Mouse (Mus musculus) liver, embryonic 14.5 days (tissue): Measurements from ENCODE around the gene Snx11. TPM values are rescaled to one million over a fixed set of nuclear protein-coding genes. Genes with fewer than 3 reads are reported as not detected.

ENCODE experiments used
- ATAC-seq: fragments of 200-750 bp; cut with Nextera tagmentation; 2 replicates; pipeline ENCODE4 v1.8.0; 2017; ENCODE audit warnings: moderate number of reproducible peaks, mild to moderate bottlenecking, moderate library complexity; ENCODE audit not compliant: insufficient read depth
- DNase-seq, 3 experiments: peaks; one replicate each; pipeline ENCODE4 v3.0.0-alpha.2; 2012 to 2013; ENCODE audit warnings: low read depth in 3 of 3, low spot score in 3 of 3
- H3K27ac ChIP-seq: fragments of 300-500 bp; sonication (generic); 2 replicates; pipeline ENCODE4 v1.5.1; 2014; ENCODE audit warnings: moderate library complexity, mild to moderate bottlenecking, control low read depth, inconsistent platforms
- H3K27me3 ChIP-seq: fragments of 300-500 bp; sonication (generic); 2 replicates; pipeline ENCODE4 v1.6.1; 2014; ENCODE audit warnings: mild to moderate bottlenecking, low read length, moderate library complexity; ENCODE audit not compliant: control insufficient read depth, insufficient read depth
- H3K36me3 ChIP-seq: fragments of 300-500 bp; sonication (generic); replicated peaks from 2 replicates; pipeline ENCODE4 v1.6.1; 2014; ENCODE audit warnings: low read depth; ENCODE audit not compliant: control insufficient read depth, insufficient read depth
- H3K4me1 ChIP-seq, 2 experiments: fragments of 200-500 bp in 1 of 2; fragments of 300-500 bp in 1 of 2; sonication (generic) in 1 of 2; replicated peaks; 2 replicates each; pipeline ENCODE4 v1.6.1; 2012 to 2014; ENCODE audit warnings: antibody characterized with exemption in 1 of 2, inconsistent platforms in 1 of 2, low read length in 1 of 2; ENCODE audit not compliant: control insufficient read depth in 2 of 2, insufficient read depth in 2 of 2
- H3K4me2 ChIP-seq: fragments of 300-500 bp; sonication (generic); 2 replicates; pipeline ENCODE4 v1.6.1; 2014; ENCODE audit warnings: low read depth, mild to moderate bottlenecking, control low read depth, moderate library complexity
- H3K4me3 ChIP-seq, 2 experiments: fragments of 200-500 bp in 1 of 2; fragments of 300-500 bp in 1 of 2; sonication (generic) in 1 of 2; 2 replicates each; pipeline ENCODE4 v1.5.1; 2012 to 2014; ENCODE audit warnings: low read depth in 2 of 2, low read length in 2 of 2, mild to moderate bottlenecking in 2 of 2, control low read depth in 1 of 2, inconsistent platforms in 1 of 2, moderate library complexity in 1 of 2; ENCODE audit not compliant: insufficient read depth in 1 of 2
- H3K9ac ChIP-seq: fragments of 300-500 bp; sonication (generic); replicated peaks from 2 replicates; pipeline ENCODE4 v1.6.1; 2014; ENCODE audit warnings: mild to moderate bottlenecking, control low read depth, moderate library complexity
- H3K9me3 ChIP-seq: fragments of 300-500 bp; sonication (generic); 2 replicates; pipeline ENCODE4 v1.6.1; 2016; ENCODE audit warnings: low read length, mixed read lengths; ENCODE audit not compliant: control insufficient read depth
- CTCF ChIP-seq: IDR thresholded peaks from 2 replicates; pipeline ENCODE4 v1.5.1; 2016; ENCODE audit warnings: antibody characterized with exemption, low read depth, control low read depth
- EP300 ChIP-seq: IDR thresholded peaks from 2 replicates; pipeline ENCODE4 v1.6.1; 2016; ENCODE audit warnings: antibody characterized with exemption, low read depth
- WGBS: fragments of 180-500 bp; shearing (Covaris S2); extraction: QIAGEN DNeasy Blood & Tissue Kit; methylation state at CpG from one replicate; pipeline ENCODE4 v1.1.7; 2014; ENCODE audit not compliant: insufficient replicate concordance; 5-methylcytosine and 5-hydroxymethylcytosine counted together
- polyA plus RNA-seq, 2 experiments: library from polyadenylated mRNA; depleted of rRNA in 1 of 2; stranded (reverse) in 1 of 2; unstranded in 1 of 2; fragments of >200 nt; fragmentation: Nextera tagmentation in 1 of 2; extraction: Ambion mirVana in 1 of 2; gene quantifications; 2 replicates each; pipeline versions ENCODE4 v1.2.1 to v1.2.3; 2012 to 2014

The Snx11 gene
- polyA plus RNA-seq, 2 experiments, result 4.9 to 10.1 TPM

GRCm38 (mm10) chr11:96725833-96726232 is 51.5 kb downstream of the Snx11 start:
- no peak for DNase-seq
- WGBS, result 61% methylated on average over 1 of the region's 1 CpGs
- H3K9me3 ChIP-seq, result no peaks in the 10 kb centered on the region
- no peak for TF ChIP-seq EP300
- TF ChIP-seq CTCF, result no peak
- H3K9ac ChIP-seq, result no peak overlapping the region
- ATAC-seq, result no peak
- no peaks in the 10 kb centered on the region for H3K4me1 ChIP-seq
- H3K4me3 ChIP-seq, result no peak overlapping the region
- no peaks in the 10 kb centered on the region for H3K27me3 ChIP-seq
- no peak overlapping the region for H3K4me2 ChIP-seq
- no peak overlapping the region for H3K27ac ChIP-seq
- no peaks in the 10 kb centered on the region for H3K36me3 ChIP-seq

- Histone ChIP-seq H3K9me3 (no peaks in the 10 kb centered on the region), H3K27me3 (no peaks in the 10 kb centered on the region), H3K27ac (no peak overlapping the region), H3K36me3 (no peaks in the 10 kb centered on the region), H3K9ac (no peak overlapping the region), H3K4me1 (no peaks in the 10 kb centered on the region), H3K4me3 (no peak overlapping the region), H3K4me2 (no peak overlapping the region)
- ATAC-seq (no peak), DNase-seq (no peak)
- TF ChIP-seq CTCF (no peak), EP300 (no peak)
- 51% methylated on average over 7 of the region's 7 CpGs for WGBS
Observed at GRCm38 (mm10) chr11:96718609-96719008, 58.8 kb downstream of the Snx11 start.

Other genes with a start within 250 kb of the Snx11 start
- 9.9 and 23.5 TPM in 2 replicates for gene Cbx1, start 11.6 kb upstream of the Snx11 start, polyA plus RNA-seq (2012; rRNA removed)
- gene Cbx1, start 11.6 kb upstream of the Snx11 start, polyA plus RNA-seq (2014; fragmentation: Nextera tagmentation; extraction: Ambion mirVana), result 25.0 and 26.0 TPM in 2 replicates
- gene Nfe2l1, start 52.4 kb upstream of the Snx11 start, polyA plus RNA-seq (2012; rRNA removed), result 14.4 and 15.2 TPM in 2 replicates
- gene Nfe2l1, start 52.4 kb upstream of the Snx11 start, polyA plus RNA-seq (2014; fragmentation: Nextera tagmentation; extraction: Ambion mirVana), result 9.6 and 10.1 TPM in 2 replicates
- gene Copz2, start 72.3 kb upstream of the Snx11 start, polyA plus RNA-seq (2012; rRNA removed), result 7.9 and 8.7 TPM in 2 replicates
- gene Copz2, start 72.3 kb upstream of the Snx11 start, polyA plus RNA-seq (2014; fragmentation: Nextera tagmentation; extraction: Ambion mirVana), result 18.6 and 18.8 TPM in 2 replicates
- 14.2 and 20.1 TPM in 2 replicates for gene Cdk5rap3, start 138.9 kb upstream of the Snx11 start, polyA plus RNA-seq (2012; rRNA removed)
- gene Cdk5rap3, start 138.9 kb upstream of the Snx11 start, polyA plus RNA-seq (2014; fragmentation: Nextera tagmentation; extraction: Ambion mirVana), result 34.1 and 36.4 TPM in 2 replicates
- gene Prr15l, start 150.5 kb upstream of the Snx11 start, polyA plus RNA-seq (2012; rRNA removed), result 2.8 and 3.3 TPM in 2 replicates
- gene Prr15l, start 150.5 kb upstream of the Snx11 start, polyA plus RNA-seq (2014; fragmentation: Nextera tagmentation; extraction: Ambion mirVana), result 4.9 and 8.5 TPM in 2 replicates
- 315 and 355 TPM in 2 replicates for gene Pnpo, start 166.4 kb upstream of the Snx11 start, polyA plus RNA-seq (2012; rRNA removed)
- 564 and 592 TPM in 2 replicates for gene Pnpo, start 166.4 kb upstream of the Snx11 start, polyA plus RNA-seq (2014; fragmentation: Nextera tagmentation; extraction: Ambion mirVana)
- 7.7 and 8.0 TPM in 2 replicates for gene Sp2, start 205.4 kb upstream of the Snx11 start, polyA plus RNA-seq (2012; rRNA removed)
- gene Sp2, start 205.4 kb upstream of the Snx11 start, polyA plus RNA-seq (2014; fragmentation: Nextera tagmentation; extraction: Ambion mirVana), result 13.7 and 17.1 TPM in 2 replicates
- gene Sp6, start 235.8 kb upstream of the Snx11 start, polyA plus RNA-seq (2012; rRNA removed), result 0.02 and 0.06 TPM in 2 replicates
- gene Sp6, start 235.8 kb upstream of the Snx11 start, polyA plus RNA-seq (2014; fragmentation: Nextera tagmentation; extraction: Ambion mirVana), result not detected in 2 replicates